Mouse (Mus musculus) heart, postnatal 0 days (tissue): ENCODE measurements at regions not wholly inside any gene's neighbourhood (a gene's known extent, or its start where the extent isn't known, plus 50 kb on each side); places are given as distances from the start of the nearest gene placed in this dataset.

Experiments used
- ATAC-seq: fragments of 200-750 bp; cut with Nextera tagmentation; 2 replicates; pipeline ENCODE4 v1.8.0; 2017; ENCODE audit warnings: low read depth, moderate number of reproducible peaks, moderate library complexity; ENCODE audit not compliant: insufficient read depth
- DNase-seq: peaks from one replicate; pipeline ENCODE4 v3.0.0-alpha.2; 2016; ENCODE audit warnings: low spot score
- H3K27ac ChIP-seq: fragments of 300-500 bp; sonication (generic); 2 replicates; pipeline ENCODE4 v1.5.1; 2014; ENCODE audit warnings: low read depth, mild to moderate bottlenecking
- H3K27me3 ChIP-seq: fragments of 300-500 bp; sonication (generic); 2 replicates; pipeline ENCODE4 v1.6.1; 2014; ENCODE audit warnings: low read length, mixed read lengths; ENCODE audit not compliant: control insufficient read depth, insufficient read depth
- H3K36me3 ChIP-seq: fragments of 300-500 bp; sonication (generic); replicated peaks from 2 replicates; pipeline ENCODE4 v1.6.1; 2014; ENCODE audit warnings: low read length, mixed read lengths; ENCODE audit not compliant: control insufficient read depth, insufficient read depth
- H3K4me1 ChIP-seq: fragments of 300-500 bp; sonication (generic); 2 replicates; pipeline ENCODE4 v1.6.1; 2014; ENCODE audit warnings: antibody characterized with exemption; ENCODE audit not compliant: control insufficient read depth, insufficient read depth
- H3K4me2 ChIP-seq: fragments of 300-500 bp; sonication (generic); 2 replicates; pipeline ENCODE4 v1.6.1; 2014; ENCODE audit warnings: low read depth, mild to moderate bottlenecking, low read length, moderate library complexity
- H3K4me3 ChIP-seq: fragments of 300-500 bp; sonication (generic); 2 replicates; pipeline ENCODE4 v1.5.1; 2014; ENCODE audit warnings: low read depth, low read length
- H3K9ac ChIP-seq: fragments of 300-500 bp; sonication (generic); replicated peaks from 2 replicates; pipeline ENCODE4 v1.6.1; 2014; ENCODE audit warnings: low read depth, low read length, mixed read lengths
- H3K9me3 ChIP-seq: fragments of 300-500 bp; sonication (generic); replicated peaks from 2 replicates; pipeline ENCODE4 v1.6.1; 2016; ENCODE audit warnings: low read length; ENCODE audit not compliant: control insufficient read depth
- CTCF ChIP-seq: IDR thresholded peaks from 2 replicates; pipeline ENCODE4 v1.5.1; 2016; ENCODE audit warnings: antibody characterized with exemption, control low read depth, low read depth
- EP300 ChIP-seq: IDR thresholded peaks from 2 replicates; pipeline ENCODE4 v1.6.1; 2016; ENCODE audit warnings: antibody characterized with exemption, low read depth
- WGBS: fragments of 180-500 bp; shearing (Covaris S2); extraction: QIAGEN DNeasy Blood & Tissue Kit; methylation state at CpG from one replicate; pipeline ENCODE4 v1.1.7; 2014; 5-methylcytosine and 5-hydroxymethylcytosine counted together

DNA sequence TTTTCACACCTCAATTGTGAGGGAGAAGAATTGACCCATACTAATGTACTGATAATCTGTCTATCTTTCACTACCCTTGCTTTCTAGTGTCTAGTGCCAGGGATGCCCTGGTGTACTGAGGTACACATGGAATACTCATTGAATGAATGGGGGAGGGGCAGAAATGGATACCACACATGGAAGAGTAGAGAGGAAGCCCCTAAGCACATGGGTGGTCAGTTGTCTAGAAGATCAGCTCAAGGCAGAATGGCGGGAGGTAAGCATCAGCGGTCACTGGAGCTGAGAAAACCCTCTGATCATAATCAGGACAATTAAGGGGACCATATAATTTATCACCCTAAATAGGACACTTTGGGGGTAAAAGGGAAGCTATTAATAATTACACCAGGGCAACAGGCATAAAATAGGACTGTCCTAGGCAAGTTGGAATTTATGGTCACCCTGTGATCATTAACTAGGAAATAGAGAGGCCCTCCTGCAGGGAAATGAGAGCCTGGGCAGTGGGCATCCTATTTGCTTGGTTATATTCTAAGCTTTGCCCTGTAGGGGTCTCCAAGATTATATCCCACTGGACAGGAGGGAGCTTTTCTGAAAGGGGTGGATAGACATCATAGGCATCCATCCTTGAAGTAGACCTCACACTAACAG lies 185.3 kb downstream of the Mycn start:
- TF ChIP-seq EP300 (no peak), CTCF (no peak)
- Histone ChIP-seq H3K9ac (no peak overlapping the region), H3K4me3 (no peak overlapping the region), H3K9me3 (no peaks in the 10 kb centered on the region), H3K27ac (no peak overlapping the region), H3K36me3 (no peaks in the 10 kb centered on the region), H3K4me2 (no peak overlapping the region), H3K4me1 (no peaks in the 10 kb centered on the region), H3K27me3 (no peaks in the 10 kb centered on the region)
- ATAC-seq: no peak
- WGBS: 87% methylated on average over 2 of the region's 2 CpGs
- no peak for DNase-seq

DNA sequence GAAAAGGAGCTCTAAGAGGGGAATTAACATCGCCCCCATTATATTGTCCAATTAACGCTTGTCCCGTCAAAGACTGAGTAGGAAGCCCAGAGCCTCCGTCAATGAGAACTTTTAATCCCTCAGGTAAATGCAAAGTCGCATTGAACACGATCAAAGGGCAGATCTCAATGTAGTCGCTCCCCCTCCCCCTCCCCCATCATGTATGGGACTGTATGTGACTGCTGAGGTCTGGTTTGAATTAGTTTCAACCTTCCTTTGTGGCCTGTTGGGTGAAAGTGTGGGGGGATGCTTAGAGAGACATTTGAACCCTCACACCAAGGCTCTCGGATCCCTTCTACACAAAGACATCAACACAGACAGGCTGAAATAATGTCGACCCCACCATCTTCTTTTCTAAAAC lies 187.9 kb downstream of the Mycn start:
- 71% methylated on average over 9 of the region's 9 CpGs for WGBS
- H3K9ac ChIP-seq: no peak overlapping the region
- no peak overlapping the region for H3K4me2 ChIP-seq
- H3K27ac ChIP-seq: no peak overlapping the region
- H3K27me3 ChIP-seq: no peaks in the 10 kb centered on the region
- no peaks in the 10 kb centered on the region for H3K36me3 ChIP-seq
- DNase-seq (no peak), ATAC-seq (no peak)
- H3K4me1 ChIP-seq: no peaks in the 10 kb centered on the region
- H3K4me3 ChIP-seq: no peak overlapping the region
- TF ChIP-seq CTCF: no peak
- TF ChIP-seq EP300: no peak
- no peaks in the 10 kb centered on the region for H3K9me3 ChIP-seq

DNA sequence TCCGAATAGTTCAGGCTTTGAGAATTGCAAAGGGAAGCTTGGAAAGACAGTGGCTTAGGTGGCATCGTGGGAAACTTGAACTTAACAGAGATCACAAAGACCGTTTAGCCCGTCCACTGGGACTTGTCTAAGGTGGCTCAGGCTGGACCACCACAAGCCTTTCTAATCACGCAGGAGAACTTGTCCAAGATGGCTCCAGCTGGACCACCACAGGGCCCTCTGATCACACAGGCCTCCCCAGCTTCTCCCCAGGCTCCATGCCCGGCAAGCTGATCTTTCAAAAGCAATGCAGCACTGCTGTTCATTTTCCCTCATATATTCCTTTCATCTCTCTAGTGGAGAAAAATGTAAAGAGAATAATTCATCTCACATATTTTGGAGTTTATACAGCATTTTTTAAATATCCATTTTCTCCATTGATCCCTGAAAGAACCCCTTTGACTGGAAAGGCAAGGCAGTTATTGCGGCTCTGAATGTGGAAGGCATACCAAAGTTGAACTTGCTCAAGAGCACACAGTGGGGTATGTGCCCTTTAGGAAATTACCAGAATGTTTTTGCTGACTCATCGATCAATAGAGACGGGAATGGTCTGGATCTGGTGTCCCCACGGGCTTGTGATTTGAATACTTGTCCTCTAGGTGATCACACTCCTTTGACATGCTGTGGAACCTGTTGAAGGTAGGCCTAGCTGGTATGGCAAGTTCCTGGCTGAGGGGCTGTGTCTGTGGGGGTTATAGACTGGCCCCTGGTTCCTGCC lies 189.9 kb downstream of the Mycn start:
- TF ChIP-seq CTCF: no peak
- no peak for TF ChIP-seq EP300
- no peak for DNase-seq
- WGBS: 88% methylated on average over 10 of the region's 10 CpGs
- H3K9ac ChIP-seq: no peak overlapping the region
- no peak overlapping the region for H3K4me2 ChIP-seq
- no peak for ATAC-seq
- no peaks in the 10 kb centered on the region for H3K9me3 ChIP-seq
- no peak overlapping the region for H3K27ac ChIP-seq
- no peaks in the 10 kb centered on the region for H3K4me1 ChIP-seq
- no peaks in the 10 kb centered on the region for H3K27me3 ChIP-seq
- no peak overlapping the region for H3K4me3 ChIP-seq
- no peaks in the 10 kb centered on the region for H3K36me3 ChIP-seq

DNA sequence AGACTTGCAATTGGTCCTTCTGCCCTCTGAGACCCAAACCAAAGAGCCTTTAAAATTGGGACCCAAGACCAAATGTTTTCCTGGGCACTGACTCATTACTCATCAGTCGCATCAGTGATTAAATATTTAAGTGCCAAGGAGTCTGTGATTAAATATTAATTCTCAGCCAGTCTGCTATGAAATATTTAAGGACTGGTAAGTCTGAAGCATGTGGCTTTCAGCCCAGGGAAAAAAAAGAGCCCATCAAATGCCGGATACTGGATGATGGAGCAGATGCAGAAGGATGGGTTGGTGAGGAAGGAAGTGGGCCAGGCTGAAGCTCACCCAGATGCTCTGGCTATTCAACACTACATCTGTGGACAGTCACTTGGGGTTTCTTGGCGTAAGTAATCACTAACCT lies 192.0 kb downstream of the Mycn start:
- Histone ChIP-seq H3K27me3 (no peaks in the 10 kb centered on the region), H3K4me2 (no peak overlapping the region), H3K27ac (no peak overlapping the region), H3K4me3 (no peak overlapping the region), H3K9ac (no peak overlapping the region), H3K4me1 (no peaks in the 10 kb centered on the region), H3K36me3 (no peaks in the 10 kb centered on the region), H3K9me3 (no peaks in the 10 kb centered on the region)
- TF ChIP-seq EP300 (no peak), CTCF (no peak)
- ATAC-seq (no peak), DNase-seq (no peak)
- WGBS: 83% methylated on average over 3 of the region's 3 CpGs

DNA sequence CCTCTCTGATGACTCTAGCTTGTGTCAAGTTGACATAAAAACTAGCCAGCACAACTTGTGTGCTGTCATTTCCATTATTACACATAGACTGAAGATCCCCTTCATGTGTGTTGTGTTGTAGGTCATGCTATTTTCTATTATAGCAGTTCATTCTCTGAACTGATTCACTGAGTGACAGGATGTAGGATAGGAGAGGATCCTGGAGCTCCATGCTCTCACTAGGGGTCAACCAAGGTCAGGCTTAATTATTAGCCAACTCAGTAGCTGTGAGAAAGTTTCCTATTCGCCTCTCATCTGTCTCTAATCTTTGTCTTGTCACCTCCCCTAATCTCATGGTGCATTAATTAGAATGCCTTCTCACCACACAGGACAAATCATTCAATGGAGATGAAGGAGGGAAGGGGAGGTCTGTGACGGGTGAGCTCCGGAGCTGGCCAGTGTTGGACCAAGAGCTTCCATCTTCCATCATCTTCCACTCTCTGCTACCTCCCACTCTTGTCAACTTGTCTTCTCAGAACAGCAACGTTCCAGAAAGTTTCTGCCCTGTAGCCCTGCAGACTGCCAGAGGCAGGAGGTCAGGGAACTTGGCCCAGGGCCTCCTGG lies 194.8 kb downstream of the Mycn start:
- Histone ChIP-seq H3K9ac (no peak overlapping the region), H3K4me1 (no peaks in the 10 kb centered on the region), H3K9me3 (no peaks in the 10 kb centered on the region), H3K4me2 (no peak overlapping the region), H3K36me3 (no peaks in the 10 kb centered on the region), H3K4me3 (no peak overlapping the region), H3K27ac (no peak overlapping the region), H3K27me3 (no peaks in the 10 kb centered on the region)
- DNase-seq (no peak), ATAC-seq (no peak)
- WGBS: 53% methylated on average over 4 of the region's 4 CpGs
- TF ChIP-seq CTCF (no peak), EP300 (no peak)
